Mouse (Mus musculus): ENCODE measurements at regions not wholly inside any gene's neighbourhood (a gene's known extent, or its start where the extent isn't known, plus 50 kb on each side); places are given as distances from the start of the nearest gene placed in this dataset.

GRCm38 (mm10) chr3:62801044-62801443, 196.1 kb upstream of the Gpr149 start:
- no peak for TF ChIP-seq CTCF (conservative IDR thresholded peaks at IDR 0.05; ENCODE audit: low read length)
- TF ChIP-seq POU5F1 (IDR thresholded peaks at IDR 0.05; ENCODE audit: borderline replicate concordance, low read length): no peak
- TF ChIP-seq NANOG (IDR thresholded peaks at IDR 0.05; ENCODE audit: borderline replicate concordance, low read length): no peak

Data from E14TG2a.4 (cell line).